Mouse (Mus musculus): Measurements from ENCODE around the gene Acp1.

GRCm38 (mm10) chr12:30855442-30856159 is 55.8 kb downstream of the Acp1 start:
- no peak for TF ChIP-seq CTCF (IDR thresholded peaks at IDR 0.05; ENCODE audit: low read depth)
- TF ChIP-seq EP300 (IDR thresholded peaks at IDR 0.05; ENCODE audit: low read depth) = no peak
